Mouse (Mus musculus) heart, embryonic 12.5 days (tissue): ENCODE measurements around the gene Ssr4. TPM values are rescaled to one million over a fixed set of nuclear protein-coding genes. Genes with fewer than 3 reads are reported as not detected.
A peak's percentile ranks its signal among the peaks of the same experiment; 100 is the strongest.

Experiments
- ATAC-seq: fragments of 200-750 bp; cut with Nextera tagmentation; 2 replicates; pipeline ENCODE4 v1.8.0; 2017; ENCODE audit warnings: moderate TSS enrichment, moderate library complexity; ENCODE audit not compliant: insufficient number of reproducible peaks, low FRiP score
- H3K27ac ChIP-seq: fragments of 300-500 bp; sonication (generic); 2 replicates; pipeline ENCODE4 v1.5.1; 2016; ENCODE audit warnings: mild to moderate bottlenecking, moderate library complexity; ENCODE audit not compliant: poor library complexity, severe bottlenecking
- H3K27me3 ChIP-seq: fragments of 300-500 bp; sonication (generic); replicated peaks from 2 replicates; pipeline ENCODE4 v1.6.1; 2016; ENCODE audit warnings: mild to moderate bottlenecking, moderate library complexity
- H3K36me3 ChIP-seq: fragments of 300-500 bp; sonication (generic); 2 replicates; pipeline ENCODE4 v1.6.1; 2016; ENCODE audit warnings: mild to moderate bottlenecking, moderate library complexity
- H3K4me1 ChIP-seq: fragments of 300-500 bp; sonication (generic); replicated peaks from 2 replicates; pipeline ENCODE4 v1.6.1; 2016; ENCODE audit warnings: mild to moderate bottlenecking
- H3K4me2 ChIP-seq: fragments of 300-500 bp; sonication (generic); 2 replicates; pipeline ENCODE4 v1.6.1; 2016; ENCODE audit warnings: mild to moderate bottlenecking, moderate library complexity
- H3K4me3 ChIP-seq: fragments of 300-500 bp; sonication (generic); 2 replicates; pipeline ENCODE4 v1.5.1; 2016; ENCODE audit warnings: mild to moderate bottlenecking
- H3K9ac ChIP-seq: fragments of 300-500 bp; sonication (generic); 2 replicates; pipeline ENCODE4 v1.6.1; 2016; ENCODE audit warnings: mild to moderate bottlenecking, moderate library complexity
- H3K9me3 ChIP-seq: fragments of 300-500 bp; sonication (generic); replicated peaks from 2 replicates; pipeline ENCODE4 v1.6.1; 2016; ENCODE audit warnings: mild to moderate bottlenecking, moderate library complexity
- WGBS: fragments of 180-500 bp; shearing (Covaris S2); methylation state at CpG from one replicate; pipeline ENCODE4 v1.1.7; 2016; 5-methylcytosine and 5-hydroxymethylcytosine counted together
- polyA plus RNA-seq: library from polyadenylated mRNA; unstranded; fragments of >200 nt; fragmentation: Nextera tagmentation; extraction: Ambion mirVana; gene quantifications from 2 replicates; pipeline ENCODE4 v1.2.1, GENCODE M21; 2016

Ssr4 gene
- polyA plus RNA-seq, 1 experiment from 2014 or later: 144 TPM

- WGBS: 17% methylated on average over 14 of the region's 14 CpGs
- Histone ChIP-seq H3K9ac (no peak overlapping the region), H3K27me3 (peaks cover 6% of the 10 kb centered on the region; the same call in 1 of the 2 replicates), H3K4me3 (peak overlapping the region; percentile 29; the same call in 1 of the 2 replicates), H3K4me1 (no peaks in the 10 kb centered on the region), H3K9me3 (no peaks in the 10 kb centered on the region), H3K4me2 (peak overlapping the region; percentile 62), H3K36me3 (no peaks in the 10 kb centered on the region), H3K27ac (no peak overlapping the region)
- no peak for ATAC-seq
These were observed 28.2 kb downstream of the Ssr4 start for GRCm38 (mm10) chrX:73815072-73815471.

DNA sequence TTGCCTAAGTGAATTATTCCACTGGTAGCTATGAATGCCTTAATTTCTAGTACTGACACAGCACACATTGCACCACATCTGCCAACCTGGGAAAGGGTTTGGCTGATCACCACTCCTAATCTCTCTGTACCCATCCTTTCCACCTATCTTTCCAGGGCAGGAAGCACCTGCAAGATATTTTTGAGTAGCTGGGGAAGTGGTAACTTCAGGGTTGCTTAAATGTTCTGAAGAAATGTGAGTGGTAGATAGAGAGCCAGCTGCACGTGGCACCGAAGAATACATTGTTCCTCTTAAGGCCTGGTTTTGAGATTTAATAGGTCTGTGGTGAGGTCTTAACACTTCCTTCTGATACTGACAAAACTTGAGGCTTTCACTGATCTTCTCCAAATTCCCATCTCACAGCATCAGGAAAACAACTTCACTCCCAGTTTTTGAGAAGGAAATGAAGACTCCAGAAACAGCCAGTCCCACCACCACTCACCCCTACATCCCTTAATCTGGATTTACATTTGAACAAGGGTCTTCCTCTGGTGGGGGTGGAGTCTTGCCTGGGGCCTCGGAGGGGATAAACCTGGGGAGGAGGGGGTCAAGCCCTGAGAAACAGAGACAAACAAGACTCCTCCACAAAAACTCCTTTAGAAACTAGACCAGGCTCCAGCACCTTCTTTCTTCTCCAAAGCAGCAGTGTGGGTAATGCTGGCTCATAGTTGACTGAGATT lies 29.9 kb downstream of the Ssr4 start:
- no peak overlapping the region for H3K4me2 ChIP-seq
- 50% methylated on average over 3 of the region's 3 CpGs for WGBS
- no peaks in the 10 kb centered on the region for H3K36me3 ChIP-seq
- peaks cover 6% of the 10 kb centered on the region; the same call in 1 of the 2 replicates for H3K27me3 ChIP-seq
- no peak overlapping the region for H3K27ac ChIP-seq
- no peak overlapping the region for H3K4me3 ChIP-seq
- ATAC-seq: no peak
- no peak overlapping the region for H3K9ac ChIP-seq
- no peaks in the 10 kb centered on the region for H3K4me1 ChIP-seq
- H3K9me3 ChIP-seq: no peaks in the 10 kb centered on the region

DNA sequence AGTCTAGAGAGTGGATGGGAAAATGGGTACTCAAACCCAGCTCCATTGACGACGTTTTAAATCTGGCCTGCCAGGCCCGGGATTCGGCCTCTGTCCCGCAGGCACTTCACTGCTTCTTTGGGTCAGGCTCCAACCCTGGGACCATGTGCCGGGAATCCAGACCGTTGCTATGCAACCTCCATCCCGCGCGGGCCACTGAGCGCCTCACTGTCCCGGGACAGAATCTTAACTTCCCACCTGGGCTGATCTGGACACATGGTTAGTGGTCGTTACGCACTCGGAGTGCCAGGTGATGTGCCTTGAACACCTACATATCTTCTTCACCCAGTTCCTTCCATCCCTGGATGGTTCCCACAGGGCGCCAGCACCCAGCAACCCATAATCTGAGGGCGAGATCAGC lies 36.9 kb downstream of the Ssr4 start:
- H3K36me3 ChIP-seq: no peaks in the 10 kb centered on the region
- ATAC-seq: no peak
- H3K9ac ChIP-seq: 0 out of 2 replicates have a peak overlapping the region, but pooled peaks have one; percentile 64

GRCm38 (mm10) chrX:73824185-73825151 lies 37.6 kb downstream of the Ssr4 start, which contains the start of gene Pdzd4:
Pdzd4 (minus strand) TSS chrX:73824969.
- no peaks in the 10 kb centered on the region for H3K9me3 ChIP-seq
- H3K27ac ChIP-seq: no peak within 1 kb of the TSS
- H3K36me3 ChIP-seq: no peaks in the 10 kb centered on the region
- peak; percentile 63 for ATAC-seq
- peak within 1 kb of the TSS; percentile 88 for H3K4me2 ChIP-seq
- peak within 1 kb of the TSS; percentile 64 for H3K9ac ChIP-seq
- 0 out of 2 replicates have a peak, but pooled peaks cover 8% of the 10 kb centered on the region for H3K4me1 ChIP-seq
- H3K4me3 ChIP-seq: peak within 1 kb of the TSS; percentile 67
- WGBS: 16% methylated on average over 76 of the region's 84 CpGs
- H3K27me3 ChIP-seq: peaks cover 36% of the 10 kb centered on the region

More for the DNA sequence above, 36.9 kb downstream of the Ssr4 start:
- 18% methylated on average over 17 of the region's 17 CpGs for WGBS
- Histone ChIP-seq H3K4me1 (0 out of 2 replicates have a peak, but pooled peaks cover 8% of the 10 kb centered on the region), H3K9me3 (no peaks in the 10 kb centered on the region), H3K27me3 (peaks cover 36% of the 10 kb centered on the region), H3K4me3 (peak overlapping the region; percentile 67), H3K4me2 (peak overlapping the region; percentile 88), H3K27ac (no peak overlapping the region)

DNA sequence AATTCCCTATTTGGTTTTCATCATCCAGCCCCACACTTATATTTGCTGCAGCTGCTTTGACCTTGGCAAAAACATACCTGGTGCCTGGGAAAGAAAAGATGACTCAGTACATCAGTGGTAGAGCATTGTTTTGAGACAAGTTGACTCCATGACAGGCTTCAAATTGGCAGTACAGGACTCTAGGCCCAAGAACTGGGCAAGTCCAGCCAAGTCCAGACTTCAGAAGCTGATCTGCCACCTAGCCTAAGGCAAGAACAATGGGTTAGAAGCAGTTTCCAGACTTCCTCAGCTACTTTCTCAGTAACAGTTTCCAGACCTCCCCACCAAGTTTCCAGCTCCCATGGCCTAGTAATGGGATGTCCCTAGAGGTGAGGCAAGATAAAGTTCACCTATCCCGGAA lies 48.9 kb downstream of the Ssr4 start:
- no peak overlapping the region for H3K9ac ChIP-seq
- no peaks in the 10 kb centered on the region for H3K27me3 ChIP-seq
- H3K4me1 ChIP-seq: no peaks in the 10 kb centered on the region
- 60% methylated on average over 1 of the region's 1 CpGs for WGBS
- H3K27ac ChIP-seq: no peak overlapping the region
- no peak overlapping the region for H3K4me3 ChIP-seq
- H3K4me2 ChIP-seq: no peak overlapping the region
- H3K9me3 ChIP-seq: no peaks in the 10 kb centered on the region
- no peak for ATAC-seq
- no peaks in the 10 kb centered on the region for H3K36me3 ChIP-seq

DNA sequence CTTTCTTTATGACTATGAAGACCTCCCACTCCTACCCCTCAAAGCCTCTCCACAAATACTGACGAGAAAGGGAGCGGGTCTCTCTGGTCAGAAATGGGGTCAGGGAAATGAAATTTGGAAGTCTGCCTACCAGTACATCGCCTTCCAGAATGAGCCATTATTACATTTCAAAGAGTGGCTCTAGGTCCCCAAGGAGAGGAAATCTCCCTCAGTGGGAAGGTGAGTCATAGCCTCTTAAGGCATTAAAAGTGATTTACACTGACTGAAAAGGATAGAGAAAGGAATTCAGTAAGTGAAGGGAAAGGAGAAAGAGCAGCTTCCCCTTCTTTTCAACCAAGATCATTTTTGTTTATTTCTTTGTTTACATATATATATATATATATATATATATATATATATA lies 49.9 kb downstream of the Ssr4 start:
- no peak overlapping the region for H3K27ac ChIP-seq
- H3K9me3 ChIP-seq: no peaks in the 10 kb centered on the region
- H3K36me3 ChIP-seq: no peaks in the 10 kb centered on the region
- H3K9ac ChIP-seq: no peak overlapping the region
- H3K4me3 ChIP-seq: no peak overlapping the region
- 74% methylated on average over 3 of the region's 3 CpGs for WGBS
- H3K4me2 ChIP-seq: no peak overlapping the region
- H3K27me3 ChIP-seq: no peaks in the 10 kb centered on the region
- no peaks in the 10 kb centered on the region for H3K4me1 ChIP-seq
- ATAC-seq: no peak

Other genes with a start within 250 kb of the Ssr4 start
- 9.8 and 10.3 TPM in 2 replicates for gene Dusp9, start 147.6 kb upstream of the Ssr4 start, polyA plus RNA-seq
- 10.7 and 11.0 TPM in 2 replicates for gene Pnck, start 126.9 kb upstream of the Ssr4 start, polyA plus RNA-seq
- 8.8 and 9.8 TPM in 2 replicates for gene Slc6a8, start 113.9 kb upstream of the Ssr4 start, polyA plus RNA-seq
- gene Bcap31, start 70.9 kb upstream of the Ssr4 start, polyA plus RNA-seq: 154 and 176 TPM in 2 replicates
- gene Abcd1, start 70.4 kb upstream of the Ssr4 start, polyA plus RNA-seq: 12.2 and 12.6 TPM in 2 replicates
- 0.43 and 0.62 TPM in 2 replicates for gene Plxnb3, start 29.9 kb upstream of the Ssr4 start, polyA plus RNA-seq
- 72.5 and 75.2 TPM in 2 replicates for gene Srpk3, start 12.6 kb upstream of the Ssr4 start, polyA plus RNA-seq
- 270 and 279 TPM in 2 replicates for gene Idh3g, start 131 bp upstream of the Ssr4 start, polyA plus RNA-seq
- gene Pdzd4, start 37.9 kb downstream of the Ssr4 start, polyA plus RNA-seq: 0.42 and 0.54 TPM in 2 replicates
- not detected in 2 replicates for gene Avpr2, start 105.1 kb downstream of the Ssr4 start, polyA plus RNA-seq
- gene L1cam, start 109.1 kb downstream of the Ssr4 start, polyA plus RNA-seq: 0.58 and 0.73 TPM in 2 replicates
- 1.4 and 1.9 TPM in 2 replicates for gene Arhgap4, start 134.8 kb downstream of the Ssr4 start, polyA plus RNA-seq
- gene Naa10, start 134.9 kb downstream of the Ssr4 start, polyA plus RNA-seq: 77.6 and 87.2 TPM in 2 replicates
- 50.2 and 50.8 TPM in 2 replicates for gene Renbp, start 143.8 kb downstream of the Ssr4 start, polyA plus RNA-seq
- 41.3 and 47.3 TPM in 2 replicates for gene Hcfc1, start 179.3 kb downstream of the Ssr4 start, polyA plus RNA-seq
- 55.6 and 58.4 TPM in 2 replicates for gene Irak1, start 236.9 kb downstream of the Ssr4 start, polyA plus RNA-seq